Mouse (Mus musculus) heart, postnatal 0 days (tissue): ENCODE measurements around the gene Sebox. TPM values are rescaled to one million over a fixed set of nuclear protein-coding genes. Genes with fewer than 3 reads are reported as not detected.
A peak's percentile ranks its signal among the peaks of the same experiment; 100 is the strongest.

Source experiments
- ATAC-seq: fragments of 200-750 bp; cut with Nextera tagmentation; 2 replicates; pipeline ENCODE4 v1.8.0; 2017; ENCODE audit warnings: low read depth, moderate number of reproducible peaks, moderate library complexity; ENCODE audit not compliant: insufficient read depth
- DNase-seq: peaks from one replicate; pipeline ENCODE4 v3.0.0-alpha.2; 2016; ENCODE audit warnings: low spot score
- H3K27ac ChIP-seq: fragments of 300-500 bp; sonication (generic); 2 replicates; pipeline ENCODE4 v1.5.1; 2014; ENCODE audit warnings: low read depth, mild to moderate bottlenecking
- H3K27me3 ChIP-seq: fragments of 300-500 bp; sonication (generic); 2 replicates; pipeline ENCODE4 v1.6.1; 2014; ENCODE audit warnings: low read length, mixed read lengths; ENCODE audit not compliant: control insufficient read depth, insufficient read depth
- H3K36me3 ChIP-seq: fragments of 300-500 bp; sonication (generic); replicated peaks from 2 replicates; pipeline ENCODE4 v1.6.1; 2014; ENCODE audit warnings: low read length, mixed read lengths; ENCODE audit not compliant: control insufficient read depth, insufficient read depth
- H3K4me1 ChIP-seq: fragments of 300-500 bp; sonication (generic); 2 replicates; pipeline ENCODE4 v1.6.1; 2014; ENCODE audit warnings: antibody characterized with exemption; ENCODE audit not compliant: control insufficient read depth, insufficient read depth
- H3K4me2 ChIP-seq: fragments of 300-500 bp; sonication (generic); 2 replicates; pipeline ENCODE4 v1.6.1; 2014; ENCODE audit warnings: low read depth, mild to moderate bottlenecking, low read length, moderate library complexity
- H3K4me3 ChIP-seq: fragments of 300-500 bp; sonication (generic); 2 replicates; pipeline ENCODE4 v1.5.1; 2014; ENCODE audit warnings: low read depth, low read length
- H3K9ac ChIP-seq: fragments of 300-500 bp; sonication (generic); replicated peaks from 2 replicates; pipeline ENCODE4 v1.6.1; 2014; ENCODE audit warnings: low read depth, low read length, mixed read lengths
- H3K9me3 ChIP-seq: fragments of 300-500 bp; sonication (generic); replicated peaks from 2 replicates; pipeline ENCODE4 v1.6.1; 2016; ENCODE audit warnings: low read length; ENCODE audit not compliant: control insufficient read depth
- CTCF ChIP-seq: IDR thresholded peaks from 2 replicates; pipeline ENCODE4 v1.5.1; 2016; ENCODE audit warnings: antibody characterized with exemption, control low read depth, low read depth
- EP300 ChIP-seq: IDR thresholded peaks from 2 replicates; pipeline ENCODE4 v1.6.1; 2016; ENCODE audit warnings: antibody characterized with exemption, low read depth
- WGBS: fragments of 180-500 bp; shearing (Covaris S2); extraction: QIAGEN DNeasy Blood & Tissue Kit; methylation state at CpG from one replicate; pipeline ENCODE4 v1.1.7; 2014; 5-methylcytosine and 5-hydroxymethylcytosine counted together
- polyA plus RNA-seq: library from polyadenylated mRNA; unstranded; fragments of >200 nt; fragmentation: Nextera tagmentation; extraction: Ambion mirVana; gene quantifications from 2 replicates; pipeline ENCODE4 v1.2.1, GENCODE M21; 2015
- total RNA-seq: library from RNA; depleted of rRNA; stranded (reverse); fragments of >200 nt; gene quantifications from 2 replicates; pipeline ENCODE4 v1.2.3, GENCODE M21; 2014; ENCODE audit warnings: low replicate concordance

Sebox gene
- total and polyA plus RNA-seq, 2 experiments from 2014 or later = not detected

- Histone ChIP-seq H3K4me2 (no peak overlapping the region), H3K4me1 (no peaks in the 10 kb centered on the region), H3K9me3 (no peaks in the 10 kb centered on the region), H3K4me3 (no peak overlapping the region), H3K27ac (no peak overlapping the region), H3K27me3 (peaks cover 39% of the 10 kb centered on the region), H3K9ac (no peak overlapping the region), H3K36me3 (no peaks in the 10 kb centered on the region)
- DNase-seq = no peak
- no peak for TF ChIP-seq CTCF
- no peak for TF ChIP-seq EP300
- ATAC-seq = no peak
- 42% methylated on average over 7 of the region's 7 CpGs for WGBS
These were observed 19.6 kb upstream of the Sebox start for GRCm38 (mm10) chr11:78483639-78484038.

- WGBS = 3% methylated on average over 8 of the region's 8 CpGs
- DNase-seq (peak; percentile 40), ATAC-seq (no peak)
These were observed 15.1 kb upstream of the Sebox start for GRCm38 (mm10) chr11:78488168-78488567.

DNA sequence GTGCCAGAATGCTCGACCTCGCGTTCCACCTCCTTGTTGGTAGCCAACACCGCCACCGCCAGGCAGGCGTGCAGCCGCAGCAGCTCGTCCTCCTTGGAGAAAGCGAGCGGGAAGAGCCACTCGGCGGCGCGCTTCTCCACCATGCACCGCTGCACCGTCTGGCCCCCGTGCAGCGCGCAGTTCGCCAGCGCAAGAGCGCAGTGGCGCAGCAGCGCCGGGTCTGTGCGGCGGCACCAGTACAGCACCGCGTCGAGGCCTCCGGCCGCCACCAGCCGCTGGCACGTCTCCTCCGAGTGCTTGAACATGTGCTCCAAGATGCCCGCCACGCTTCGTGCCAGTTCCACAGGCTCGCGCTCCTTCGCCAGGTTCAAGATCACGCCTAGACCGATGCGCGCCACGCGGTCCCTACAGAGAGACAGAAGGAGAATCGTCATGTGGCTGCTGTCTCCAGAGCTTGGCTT is 12.4 kb upstream of the Sebox start:
- DNase-seq = no peak
- TF ChIP-seq CTCF (peak; percentile 16; the same call in 1 of the 2 replicates), EP300 (no peak)

More at GRCm38 (mm10) chr11:78488168-78488567, 15.1 kb upstream of the Sebox start:
- Histone ChIP-seq H3K4me2 (no peak overlapping the region), H3K4me3 (no peak overlapping the region), H3K9ac (no peak overlapping the region), H3K4me1 (no peaks in the 10 kb centered on the region), H3K36me3 (no peaks in the 10 kb centered on the region), H3K27ac (no peak overlapping the region), H3K27me3 (peaks cover 75% of the 10 kb centered on the region), H3K9me3 (no peaks in the 10 kb centered on the region)
- peak; percentile 74 for TF ChIP-seq CTCF
- TF ChIP-seq EP300 = no peak

GRCm38 (mm10) chr11:78495904-78496303 is 7.3 kb upstream of the Sebox start:
- Histone ChIP-seq H3K27ac (no peak overlapping the region), H3K36me3 (no peaks in the 10 kb centered on the region), H3K4me1 (0 out of 2 replicates have a peak, but pooled peaks cover 4% of the 10 kb centered on the region), H3K9ac (no peak overlapping the region), H3K27me3 (peaks cover 81% of the 10 kb centered on the region), H3K4me2 (no peak overlapping the region), H3K4me3 (no peak overlapping the region), H3K9me3 (no peaks in the 10 kb centered on the region)
- no peak for TF ChIP-seq EP300
- peak; percentile 60 for DNase-seq
- 5% methylated on average over 6 of the region's 6 CpGs for WGBS
- no peak for ATAC-seq

More for the DNA sequence above, 12.4 kb upstream of the Sebox start:
- Histone ChIP-seq H3K4me3 (0 out of 2 replicates have a peak overlapping the region, but pooled peaks have one; percentile 16), H3K27me3 (peaks cover 76% of the 10 kb centered on the region), H3K27ac (no peak overlapping the region), H3K9me3 (no peaks in the 10 kb centered on the region), H3K36me3 (no peaks in the 10 kb centered on the region), H3K4me1 (no peaks in the 10 kb centered on the region), H3K4me2 (peak overlapping the region; percentile 21; the same call in 1 of the 2 replicates), H3K9ac (no peak overlapping the region)
- 12% methylated on average over 48 of the region's 48 CpGs for WGBS
- no peak for ATAC-seq

DNA sequence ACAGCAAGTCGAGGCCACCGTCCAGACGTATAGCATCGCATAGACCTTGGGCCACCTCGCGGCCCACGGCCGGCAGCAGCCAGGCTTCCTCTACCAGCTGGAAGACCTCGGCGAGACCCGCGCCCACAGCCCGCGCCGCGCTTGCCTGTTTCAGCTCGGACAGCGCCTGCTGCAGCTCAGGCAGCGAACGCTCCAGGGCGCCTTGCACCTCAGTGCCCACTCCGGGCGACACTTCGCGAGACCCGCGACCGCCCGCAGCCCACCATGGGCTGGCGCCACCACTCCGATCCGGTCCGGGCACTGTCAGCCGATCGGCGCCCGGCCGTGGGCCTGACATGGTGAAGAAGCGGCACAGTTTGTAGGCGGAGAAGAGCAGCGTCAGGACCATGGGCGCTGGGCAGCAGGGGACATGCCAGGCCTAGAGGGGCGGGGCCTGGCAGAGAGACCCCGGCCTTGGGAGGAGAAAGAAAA is 6.1 kb upstream of the Sebox start:
- Histone ChIP-seq H3K9ac (no peak overlapping the region), H3K4me1 (0 out of 2 replicates have a peak, but pooled peaks cover 4% of the 10 kb centered on the region)
- no peak; the same call in 1 of the 2 replicates for ATAC-seq

More for the DNA sequence above, 6.1 kb upstream of the Sebox start:
- Histone ChIP-seq H3K4me2 (peak overlapping the region; percentile 69), H3K4me3 (peak overlapping the region; percentile 44), H3K9me3 (no peaks in the 10 kb centered on the region), H3K36me3 (no peaks in the 10 kb centered on the region), H3K27me3 (peaks cover 77% of the 10 kb centered on the region), H3K27ac (no peak overlapping the region)
- no peak for DNase-seq
- under 1% methylated on average over 43 of the region's 44 CpGs for WGBS
- TF ChIP-seq EP300 (no peak), CTCF (no peak)
